Mouse (Mus musculus): Measurements from ENCODE around the gene Usp43.

- TF ChIP-seq MAFK (IDR thresholded peaks at IDR 0.05; ENCODE audit: insufficient read depth, low read depth, low read length) (no peak), HCFC1 (IDR thresholded peaks at IDR 0.05; ENCODE audit: borderline replicate concordance, insufficient read depth, low read length) (no peak), ZNF384 (IDR thresholded peaks at IDR 0.05; ENCODE audit: low read depth, low read length) (no peak)
Measured at GRCm38 (mm10) chr11:67920226-67920960, 1.6 kb downstream of the Usp43 start.

Data from ES-E14 (cell line).